Mouse (Mus musculus) testis, adult 2 months (tissue): Measurements from ENCODE around the gene Tead4.

Experiments used
- CTCF ChIP-seq: fragments of 200-500 bp; IDR thresholded peaks from 2 replicates; pipeline ENCODE4 v1.5.1; 2012; ENCODE audit warnings: low read depth, mild to moderate bottlenecking, inconsistent platforms, low read length, moderate library complexity; ENCODE audit not compliant: control insufficient read depth, insufficient read depth, insufficient replicate concordance
- POLR2A ChIP-seq: fragments of 200-500 bp; IDR thresholded peaks from 2 replicates; pipeline ENCODE4 v1.6.1; 2012; ENCODE audit warnings: low read depth, mild to moderate bottlenecking, inconsistent platforms, low read length, moderate library complexity; ENCODE audit not compliant: control insufficient read depth

DNA sequence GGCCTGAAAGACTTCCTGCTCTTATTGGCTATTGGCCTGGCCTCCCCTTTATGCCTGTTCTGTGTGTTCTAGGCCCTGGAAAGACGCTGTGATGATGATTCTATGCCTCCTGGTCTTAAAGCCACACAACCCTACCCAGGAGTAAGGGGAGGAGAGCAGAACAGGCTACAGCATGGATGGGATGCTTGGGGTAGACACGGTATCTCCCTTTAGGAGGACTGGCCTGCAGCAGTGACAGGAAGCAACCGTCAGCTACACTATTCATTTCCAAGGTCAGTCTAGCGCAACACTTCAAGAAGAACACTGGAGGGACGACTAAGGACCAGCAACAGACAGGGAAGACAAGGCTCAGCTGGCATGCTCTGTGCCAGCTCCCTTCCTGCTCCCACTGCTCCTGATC is 119.4 kb downstream of the Tead4 start:
- no peak for TF ChIP-seq CTCF
- TF ChIP-seq POLR2A: no peak
